Mouse (Mus musculus): ENCODE measurements at regions not wholly inside any gene's neighbourhood (a gene's known extent, or its start where the extent isn't known, plus 50 kb on each side); places are given as distances from the start of the nearest gene placed in this dataset.
"Not testable (repeated sequence)": the region's sequence is repeated elsewhere in the genome, so short reads cannot be mapped to it uniquely, and the experiment has no call there.

DNA sequence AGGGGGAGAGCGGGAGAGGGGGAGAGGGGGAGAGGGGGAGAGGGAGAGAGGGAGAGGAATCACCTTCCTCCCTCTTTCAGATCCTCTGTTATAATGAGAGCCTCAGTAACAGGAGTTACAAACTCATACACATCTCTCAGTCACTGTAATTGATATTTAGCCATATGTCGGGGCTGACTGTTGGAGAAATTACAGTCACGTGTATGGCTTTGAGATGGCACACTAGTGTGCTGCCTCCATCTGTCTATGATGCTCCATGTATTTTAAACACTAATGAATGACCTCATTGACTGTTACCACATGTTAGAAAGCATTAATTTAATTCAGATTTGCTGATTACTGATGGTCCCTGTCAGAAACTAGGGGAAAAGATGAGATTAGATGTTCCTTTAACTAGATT, 102.1 kb upstream of the Wdfy3 start:
- no peak overlapping the region for H3K27ac ChIP-seq (ENCODE audit: insufficient read depth, low read length)
- TF ChIP-seq CTCF (IDR thresholded peaks at IDR 0.05; ENCODE audit: low read depth, low read length) (no peak), POLR2A (IDR thresholded peaks at IDR 0.05; ENCODE audit: insufficient read depth, low read length) (no peak), EP300 (IDR thresholded peaks at IDR 0.05; ENCODE audit: insufficient read depth, low read depth, low read length) (no peak)
- H3K9me3 ChIP-seq (replicated peaks; ENCODE audit: control insufficient read depth, insufficient read depth, low read length, poor library complexity, severe bottlenecking), result no peaks in the 10 kb centered on the region
- no peak overlapping the region for H3K9ac ChIP-seq (ENCODE audit: low read depth, poor library complexity, severe bottlenecking)
- H3K36me3 ChIP-seq (ENCODE audit: control insufficient read depth, insufficient read depth, low read length, poor library complexity, severe bottlenecking), result no peaks in the 10 kb centered on the region
- H3K4me1 ChIP-seq (ENCODE audit: control insufficient read depth, insufficient read depth, low read length), result no peaks in the 10 kb centered on the region
- no peaks in the 10 kb centered on the region for H3K27me3 ChIP-seq (ENCODE audit: control insufficient read depth, insufficient read depth, low read length, poor library complexity, severe bottlenecking)
- no peak overlapping the region for H3K4me3 ChIP-seq (ENCODE audit: low read depth, low read length)

DNA sequence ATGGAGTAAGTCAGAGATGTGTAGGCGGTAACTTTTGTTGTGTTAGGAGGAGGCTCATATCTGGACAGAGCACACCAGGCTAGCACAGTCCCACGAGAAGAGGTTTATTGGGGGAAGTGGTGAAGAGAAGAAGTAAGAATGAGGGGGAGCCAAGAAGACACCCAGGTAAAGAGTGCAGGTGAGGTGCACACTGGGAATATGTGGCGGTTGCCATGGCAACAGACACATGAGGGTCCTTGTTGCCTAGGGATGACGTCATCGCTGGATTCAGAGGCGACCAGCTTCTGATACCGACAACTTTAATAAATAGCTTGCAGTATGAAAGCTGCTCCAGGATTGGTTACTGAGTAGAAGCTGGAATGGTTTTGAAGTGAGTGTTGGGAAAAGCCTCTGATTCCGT, 110.5 kb upstream of the Wdfy3 start:
- H3K27ac ChIP-seq (ENCODE audit: insufficient read depth, low read length), result no peak overlapping the region
- H3K9me3 ChIP-seq (replicated peaks; ENCODE audit: control insufficient read depth, insufficient read depth, low read length, poor library complexity, severe bottlenecking), result peaks cover 3% of the 10 kb centered on the region; the same call in 1 of the 2 replicates
- H3K4me3 ChIP-seq (ENCODE audit: low read depth, low read length), result no peak overlapping the region
- no peaks in the 10 kb centered on the region for H3K36me3 ChIP-seq (ENCODE audit: control insufficient read depth, insufficient read depth, low read length, poor library complexity, severe bottlenecking)
- TF ChIP-seq EP300 (IDR thresholded peaks at IDR 0.05; ENCODE audit: insufficient read depth, low read depth, low read length), result no peak
- TF ChIP-seq CTCF (IDR thresholded peaks at IDR 0.05; ENCODE audit: low read depth, low read length), result no peak
- TF ChIP-seq POLR2A (IDR thresholded peaks at IDR 0.05; ENCODE audit: insufficient read depth, low read length), result no peak
- H3K27me3 ChIP-seq (ENCODE audit: control insufficient read depth, insufficient read depth, low read length, poor library complexity, severe bottlenecking), result no peaks in the 10 kb centered on the region
- no peak overlapping the region for H3K9ac ChIP-seq (ENCODE audit: low read depth, poor library complexity, severe bottlenecking)
- H3K4me1 ChIP-seq (ENCODE audit: control insufficient read depth, insufficient read depth, low read length), result no peaks in the 10 kb centered on the region

DNA sequence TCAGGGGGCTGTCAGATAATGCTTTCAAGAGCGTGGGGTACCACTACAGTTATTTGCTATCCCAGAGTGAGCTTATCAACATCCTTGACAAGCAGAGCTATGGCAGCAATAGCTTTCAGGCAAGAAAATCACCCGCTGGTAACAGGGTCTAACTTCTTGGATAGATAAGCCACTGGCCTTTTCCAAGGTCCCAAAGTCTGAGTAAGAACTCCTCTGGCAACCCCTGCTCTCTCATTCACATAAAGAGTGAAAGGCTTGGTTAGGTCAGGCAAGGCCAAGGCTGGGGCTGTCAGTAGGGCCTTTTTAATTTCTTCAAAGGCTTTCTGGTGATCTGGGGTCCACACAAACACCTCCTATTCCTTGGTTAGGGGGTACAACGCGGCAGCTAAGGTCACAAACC, 119.2 kb upstream of the Wdfy3 start:
- not testable (repeated sequence) for H3K9me3 ChIP-seq (replicated peaks; ENCODE audit: control insufficient read depth, insufficient read depth, low read length, poor library complexity, severe bottlenecking); H3K4me3 ChIP-seq (ENCODE audit: low read depth, low read length); H3K27me3 ChIP-seq (ENCODE audit: control insufficient read depth, insufficient read depth, low read length, poor library complexity, severe bottlenecking); H3K4me1 ChIP-seq (ENCODE audit: control insufficient read depth, insufficient read depth, low read length); H3K9ac ChIP-seq (ENCODE audit: low read depth, poor library complexity, severe bottlenecking); H3K27ac ChIP-seq (ENCODE audit: insufficient read depth, low read length); H3K36me3 ChIP-seq (ENCODE audit: control insufficient read depth, insufficient read depth, low read length, poor library complexity, severe bottlenecking)

DNA sequence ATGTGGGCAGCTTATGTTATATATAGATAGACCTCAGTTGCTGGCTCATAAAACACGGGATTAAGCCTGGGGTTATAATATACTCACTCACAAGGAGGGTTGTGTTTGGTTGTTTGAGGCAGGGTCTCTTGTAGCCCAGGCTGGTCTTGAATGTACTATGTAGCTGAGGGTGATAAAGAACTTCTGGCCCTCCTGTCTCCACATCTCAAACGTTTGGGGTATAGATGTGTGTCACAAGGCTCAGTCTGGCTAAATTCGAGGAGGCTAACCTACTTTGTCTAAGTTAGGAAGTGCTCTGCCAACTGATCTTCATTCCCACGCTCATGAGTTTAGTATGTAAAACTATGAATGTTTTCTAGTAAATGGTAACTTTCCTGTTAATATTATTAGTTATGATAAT, 136.7 kb upstream of the Wdfy3 start:
- H3K36me3 ChIP-seq (ENCODE audit: control insufficient read depth, insufficient read depth, low read length, poor library complexity, severe bottlenecking), result no peaks in the 10 kb centered on the region
- H3K27ac ChIP-seq (ENCODE audit: insufficient read depth, low read length), result no peak overlapping the region
- TF ChIP-seq POLR2A (IDR thresholded peaks at IDR 0.05; ENCODE audit: insufficient read depth, low read length) (no peak), EP300 (IDR thresholded peaks at IDR 0.05; ENCODE audit: insufficient read depth, low read depth, low read length) (no peak), CTCF (IDR thresholded peaks at IDR 0.05; ENCODE audit: low read depth, low read length) (no peak)
- H3K4me1 ChIP-seq (ENCODE audit: control insufficient read depth, insufficient read depth, low read length), result no peaks in the 10 kb centered on the region
- no peaks in the 10 kb centered on the region for H3K27me3 ChIP-seq (ENCODE audit: control insufficient read depth, insufficient read depth, low read length, poor library complexity, severe bottlenecking)
- H3K9me3 ChIP-seq (replicated peaks; ENCODE audit: control insufficient read depth, insufficient read depth, low read length, poor library complexity, severe bottlenecking), result no peaks in the 10 kb centered on the region
- H3K9ac ChIP-seq (ENCODE audit: low read depth, poor library complexity, severe bottlenecking), result no peak overlapping the region
- H3K4me3 ChIP-seq (ENCODE audit: low read depth, low read length), result no peak overlapping the region

DNA sequence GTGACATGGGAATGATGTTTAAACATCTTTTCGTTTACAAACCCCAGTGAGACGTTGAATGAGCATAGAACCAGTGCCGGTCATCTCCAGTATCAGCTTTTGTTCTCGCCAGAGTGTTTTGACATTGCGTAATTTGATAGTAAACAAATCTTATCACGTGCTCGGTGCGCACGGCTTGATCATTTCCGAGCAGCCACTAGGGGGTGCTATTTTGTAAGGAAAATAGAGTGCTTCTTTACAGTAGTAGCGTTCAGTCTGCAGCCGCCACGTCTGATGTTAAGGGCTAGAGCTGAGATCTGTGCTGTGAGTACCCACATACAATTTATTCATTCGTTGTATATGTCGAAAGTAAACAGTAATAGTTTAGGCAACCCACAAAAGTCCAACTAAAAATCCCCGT, 137.2 kb upstream of the Wdfy3 start:
- Histone ChIP-seq H3K9ac (ENCODE audit: low read depth, poor library complexity, severe bottlenecking) (no peak overlapping the region), H3K36me3 (ENCODE audit: control insufficient read depth, insufficient read depth, low read length, poor library complexity, severe bottlenecking) (no peaks in the 10 kb centered on the region), H3K4me3 (ENCODE audit: low read depth, low read length) (no peak overlapping the region), H3K27me3 (ENCODE audit: control insufficient read depth, insufficient read depth, low read length, poor library complexity, severe bottlenecking) (no peaks in the 10 kb centered on the region), H3K27ac (ENCODE audit: insufficient read depth, low read length) (no peak overlapping the region), H3K9me3 (replicated peaks; ENCODE audit: control insufficient read depth, insufficient read depth, low read length, poor library complexity, severe bottlenecking) (no peaks in the 10 kb centered on the region), H3K4me1 (ENCODE audit: control insufficient read depth, insufficient read depth, low read length) (no peaks in the 10 kb centered on the region)
- TF ChIP-seq CTCF (IDR thresholded peaks at IDR 0.05; ENCODE audit: low read depth, low read length) (peak; percentile 69), EP300 (IDR thresholded peaks at IDR 0.05; ENCODE audit: insufficient read depth, low read depth, low read length) (no peak), POLR2A (IDR thresholded peaks at IDR 0.05; ENCODE audit: insufficient read depth, low read length) (no peak)

DNA sequence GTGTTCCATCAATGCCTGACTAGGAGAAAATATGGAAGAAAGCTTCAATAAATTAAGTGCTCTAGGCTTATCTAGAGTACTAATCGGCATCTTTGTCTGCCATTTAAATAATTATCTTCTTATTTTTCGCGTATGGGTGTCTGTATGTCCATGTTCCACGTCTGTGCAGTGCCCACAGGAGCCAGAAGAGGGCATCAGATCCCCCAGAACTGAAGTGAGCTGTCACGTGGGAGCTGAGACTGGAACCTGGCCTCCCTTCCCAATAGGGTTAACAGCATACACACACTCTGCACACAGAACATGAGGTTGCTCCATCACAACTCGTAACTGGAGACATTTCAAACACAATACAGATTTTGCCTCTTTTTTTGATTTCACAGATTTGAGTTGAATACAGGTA, 143.4 kb upstream of the Wdfy3 start:
- no peak overlapping the region for H3K9ac ChIP-seq (ENCODE audit: low read depth, poor library complexity, severe bottlenecking)
- no peak overlapping the region for H3K4me3 ChIP-seq (ENCODE audit: low read depth, low read length)
- H3K9me3 ChIP-seq (replicated peaks; ENCODE audit: control insufficient read depth, insufficient read depth, low read length, poor library complexity, severe bottlenecking), result no peaks in the 10 kb centered on the region
- TF ChIP-seq POLR2A (IDR thresholded peaks at IDR 0.05; ENCODE audit: insufficient read depth, low read length) (no peak), EP300 (IDR thresholded peaks at IDR 0.05; ENCODE audit: insufficient read depth, low read depth, low read length) (no peak), CTCF (IDR thresholded peaks at IDR 0.05; ENCODE audit: low read depth, low read length) (peak; percentile 87)
- H3K36me3 ChIP-seq (ENCODE audit: control insufficient read depth, insufficient read depth, low read length, poor library complexity, severe bottlenecking), result no peaks in the 10 kb centered on the region
- H3K27me3 ChIP-seq (ENCODE audit: control insufficient read depth, insufficient read depth, low read length, poor library complexity, severe bottlenecking), result no peaks in the 10 kb centered on the region
- H3K4me1 ChIP-seq (ENCODE audit: control insufficient read depth, insufficient read depth, low read length), result no peaks in the 10 kb centered on the region
- no peak overlapping the region for H3K27ac ChIP-seq (ENCODE audit: insufficient read depth, low read length)

Data from ES-Bruce4 (cell line).